In the genomic region with DNA sequence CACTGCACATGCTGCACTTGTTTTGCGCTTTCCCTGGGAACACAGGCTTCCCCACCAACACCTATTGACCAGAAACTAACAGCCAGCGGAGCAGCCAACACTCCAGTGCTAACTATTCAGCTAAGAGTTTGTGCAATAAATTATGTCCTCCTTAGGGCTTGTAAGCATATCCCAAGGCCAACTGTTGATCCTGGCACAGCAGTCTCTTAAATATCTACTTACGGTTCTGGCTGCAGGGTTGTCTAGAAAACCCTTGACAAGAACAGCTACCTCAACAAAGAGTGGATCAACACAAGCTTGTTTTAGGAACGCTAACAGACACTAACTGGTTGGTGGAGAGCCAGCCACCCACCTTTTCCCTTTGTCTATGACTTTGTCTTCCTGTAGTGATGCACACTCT, we compare ENCODE assay signal across 12 mouse cellular contexts.
"Had no signal": no experiment of that assay in that cellular context is flagged by ENCODE, and none has a peak within 500 bp of the region (broad histone marks: within the 10 kb centered on the region; RNA-seq: fewer than 3 reads in every experiment).

No protein-coding gene starts in this region.

- H3K4me2 ChIP-seq: midbrain, embryonic 13.5 days had no signal

- H3K9me3 ChIP-seq: midbrain, embryonic 13.5 days had no signal

- H3K36me3 ChIP-seq: midbrain, embryonic 13.5 days had no signal

- ATAC-seq: intestine, postnatal 0 days; midbrain, embryonic 13.5 days had no signal

- H3K27me3 ChIP-seq: midbrain, embryonic 13.5 days had no signal

- DNase-seq: kidney, postnatal 36 days; left cerebral cortex, postnatal 4 days; lung, adult 18-20 months; lung, postnatal 36 days; right cerebral cortex, adult 18-20 months; right cerebral cortex, postnatal 25 days; thymus, postnatal 4 days had no signal

- H3K9ac ChIP-seq: liver, embryonic 14.5 days; midbrain, embryonic 13.5 days had no signal

- H3K4me3 ChIP-seq: layer of hippocampus, adult 2 months; midbrain, embryonic 13.5 days had no signal

- H3K27ac ChIP-seq: layer of hippocampus, adult 2 months; liver, embryonic 14.5 days; midbrain, embryonic 13.5 days; stomach, postnatal 0 days had no signal
